Mouse (Mus musculus) G1E (cell line): ENCODE results near the gene Dlx3.

Experiments used
- CTCF ChIP-seq: IDR thresholded peaks from 2 replicates; pipeline ENCODE4 v1.5.1; 2012; ENCODE audit warnings: low read depth, low read length, inconsistent platforms, mixed read lengths
- GATA1 ChIP-seq: IDR thresholded peaks from 2 replicates; pipeline ENCODE4 v1.6.1; 2012; ENCODE audit warnings: borderline replicate concordance, low read length, inconsistent platforms, mixed read lengths

- TF ChIP-seq CTCF (peak; percentile 75; the same call in 1 of the 2 replicates), GATA1 (no peak)
These were observed 2.9 kb upstream of the Dlx3 start for GRCm38 (mm10) chr11:95117030-95117429.
